Mouse (Mus musculus) gastrocnemius, postnatal 10 days (tissue): Measurements from ENCODE around the gene Ptges3l. TPM values are rescaled to one million over a fixed set of nuclear protein-coding genes. Genes with fewer than 3 reads are reported as not detected.
"Not testable (repeated sequence)": the region's sequence is repeated elsewhere in the genome, so short reads cannot be mapped to it uniquely, and the experiment has no call there.

Experiments
- DNase-seq: peaks from one replicate; pipeline ENCODE4 v3.0.0; 2021; ENCODE audit warnings: mixed read lengths
- long read RNA-seq, 2 experiments: library from polyadenylated mRNA; stranded (forward); transcript quantifications; one replicate each; pipeline ENCODE4 v2.0.0; 2021
- total RNA-seq, 2 experiments: library from RNA; stranded (reverse); gene quantifications; 2 replicates each; pipeline ENCODE4 v1.2.3; 2021

The Ptges3l gene
- total RNA-seq = 100 to 1,000 TPM in 1 of 2 experiments, 10 to 100 TPM in 1; 90.6 to 101 TPM
- long read RNA-seq, experiment 1, transcript Ptges3l-203 (7 exons, 853 nt) = major isoform, 33 of 47 reads
- long read RNA-seq, experiment 1, partial matches to known transcripts = 7 of 47 reads
- long read RNA-seq, experiment 1, other reads (novel, unspliced or antisense) = 4 of 47 reads
- long read RNA-seq, experiment 2, transcript Ptges3l-203 (7 exons, 853 nt) = major isoform, 63 of 72 reads
- long read RNA-seq, experiment 2, partial matches to known transcripts = 6 of 72 reads
- long read RNA-seq, experiment 2, other reads (novel, unspliced or antisense) = 1 of 72 reads

DNA sequence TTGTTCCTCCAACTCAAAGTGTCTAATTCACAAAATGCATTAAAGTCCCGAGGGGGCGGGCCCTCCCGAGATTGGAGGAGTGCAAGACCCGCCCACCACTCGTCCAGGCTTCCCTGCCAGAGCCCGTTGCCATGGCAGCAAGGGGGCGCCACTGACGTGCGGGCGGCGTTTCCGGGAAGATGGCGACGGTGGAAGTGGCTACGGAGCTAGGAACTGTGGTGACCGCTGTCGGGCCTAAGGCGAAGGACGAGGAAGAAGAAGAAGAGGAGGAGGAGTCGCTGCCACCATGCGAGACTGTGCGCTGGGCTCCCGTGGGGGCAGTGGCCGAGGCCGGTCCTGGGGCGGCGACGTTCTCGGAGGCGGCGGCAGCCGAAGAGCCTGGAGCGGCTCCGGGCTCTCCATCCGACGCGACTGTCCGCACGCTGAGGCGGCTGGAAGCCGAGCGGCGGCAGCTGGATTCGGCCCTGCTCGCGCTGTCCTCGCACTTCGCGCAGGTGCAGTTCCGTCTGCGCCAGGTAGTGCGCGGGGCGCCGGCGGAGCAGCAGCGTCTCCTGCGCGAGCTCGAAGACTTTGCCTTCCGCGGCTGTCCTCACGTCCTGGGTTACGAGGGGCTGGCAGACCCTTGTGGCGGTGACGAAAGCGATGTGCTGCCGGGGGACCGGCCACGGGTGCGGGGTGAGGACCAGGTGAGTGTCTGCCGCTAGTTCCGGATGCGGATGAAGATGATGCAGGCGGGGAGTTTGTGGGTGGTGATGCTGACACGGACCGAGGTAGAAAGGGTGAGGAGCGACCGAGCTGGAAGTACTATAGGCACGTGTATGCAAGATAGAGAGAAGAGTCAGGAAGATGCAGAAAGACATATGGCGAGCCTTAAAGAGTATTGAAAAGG lies at the start of gene Ptges3l, which contains the start of gene Rundc1:
Ptges3l (minus strand) TSS at position 409 of the 889 bp plus-strand sequence.
Rundc1 (plus strand) TSS at position 161 of the 889 bp plus-strand sequence.
- peak; percentile 100 for DNase-seq

- no peak for DNase-seq
These were observed 49.2 kb upstream of the Ptges3l start for GRCm38 (mm10) chr11:101474298-101474697.

- DNase-seq = not testable (repeated sequence)
These were observed 48.6 kb upstream of the Ptges3l start for GRCm38 (mm10) chr11:101473686-101474085.

- no peak for DNase-seq
These were observed 47.2 kb upstream of the Ptges3l start for GRCm38 (mm10) chr11:101472336-101472735.

- no peak for DNase-seq
These were observed 46.8 kb upstream of the Ptges3l start for GRCm38 (mm10) chr11:101471926-101472325.

- DNase-seq = no peak
These were observed 45.1 kb upstream of the Ptges3l start for GRCm38 (mm10) chr11:101470206-101470605.

- no peak for DNase-seq
These were observed 44.0 kb upstream of the Ptges3l start for GRCm38 (mm10) chr11:101469155-101469554.

DNA sequence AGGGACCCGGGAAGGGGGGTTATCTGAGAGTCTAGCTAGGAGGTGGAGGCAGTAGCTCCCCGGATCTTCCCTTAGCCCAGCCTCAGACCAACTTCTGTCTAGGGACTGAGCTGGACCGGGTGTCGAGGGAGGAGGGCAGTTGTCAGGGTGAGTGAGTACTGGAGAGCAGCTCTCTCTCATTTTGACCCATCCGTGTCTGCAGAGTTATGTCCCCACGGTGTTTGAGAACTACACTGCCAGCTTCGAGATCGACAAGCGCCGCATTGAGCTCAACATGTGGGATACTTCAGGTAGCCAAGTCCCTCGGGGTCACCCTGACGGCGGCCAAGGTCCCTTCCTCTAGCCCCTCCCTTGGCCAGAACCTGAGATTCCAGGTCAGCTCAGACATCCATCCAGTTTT lies 43.6 kb upstream of the Ptges3l start:
- DNase-seq = no peak

GRCm38 (mm10) chr11:101468263-101468688 lies 43.1 kb upstream of the Ptges3l start:
- DNase-seq = no peak

DNA sequence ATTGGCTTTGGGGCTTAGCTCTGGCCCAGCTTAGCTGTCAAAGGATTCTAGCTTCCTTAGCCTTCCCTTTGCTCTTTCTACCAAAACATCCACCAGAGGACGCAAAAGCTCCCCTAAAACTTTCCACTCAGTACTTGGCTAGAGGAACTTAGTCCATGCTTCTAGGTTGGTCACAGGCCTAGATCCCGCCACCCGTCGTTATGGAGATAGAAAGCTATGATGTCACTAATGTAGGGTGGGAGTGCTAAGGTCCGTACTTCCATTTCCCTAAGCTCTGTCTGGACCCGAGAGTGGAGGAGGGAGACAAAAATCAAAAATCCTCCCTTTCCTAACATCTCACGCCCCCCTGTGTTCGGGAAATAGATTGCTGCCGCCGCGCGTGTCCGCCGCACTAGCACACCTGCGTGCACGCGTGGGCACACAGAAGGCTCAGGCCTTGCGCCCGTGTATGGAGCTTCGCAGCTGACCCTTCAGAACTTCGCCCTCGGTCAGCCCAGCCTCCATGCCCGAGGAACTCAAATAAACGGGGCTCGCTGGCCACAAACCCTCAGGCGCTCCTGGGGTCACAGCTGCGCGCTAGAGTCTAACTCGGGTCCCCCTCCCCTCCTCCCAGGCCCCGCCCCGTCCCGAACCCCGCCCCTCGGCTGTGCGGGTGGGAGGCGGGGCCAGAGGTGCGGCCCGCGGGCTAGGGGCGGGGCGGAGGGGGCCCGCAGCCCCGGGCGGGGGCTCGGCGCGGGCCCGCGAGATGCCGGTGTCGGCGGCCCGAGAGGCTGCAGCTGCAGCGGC lies 42.5 kb upstream of the Ptges3l start:
- peak; percentile 72 for DNase-seq

- DNase-seq = not testable (repeated sequence)
These were observed 41.4 kb upstream of the Ptges3l start for GRCm38 (mm10) chr11:101466552-101466950.

DNA sequence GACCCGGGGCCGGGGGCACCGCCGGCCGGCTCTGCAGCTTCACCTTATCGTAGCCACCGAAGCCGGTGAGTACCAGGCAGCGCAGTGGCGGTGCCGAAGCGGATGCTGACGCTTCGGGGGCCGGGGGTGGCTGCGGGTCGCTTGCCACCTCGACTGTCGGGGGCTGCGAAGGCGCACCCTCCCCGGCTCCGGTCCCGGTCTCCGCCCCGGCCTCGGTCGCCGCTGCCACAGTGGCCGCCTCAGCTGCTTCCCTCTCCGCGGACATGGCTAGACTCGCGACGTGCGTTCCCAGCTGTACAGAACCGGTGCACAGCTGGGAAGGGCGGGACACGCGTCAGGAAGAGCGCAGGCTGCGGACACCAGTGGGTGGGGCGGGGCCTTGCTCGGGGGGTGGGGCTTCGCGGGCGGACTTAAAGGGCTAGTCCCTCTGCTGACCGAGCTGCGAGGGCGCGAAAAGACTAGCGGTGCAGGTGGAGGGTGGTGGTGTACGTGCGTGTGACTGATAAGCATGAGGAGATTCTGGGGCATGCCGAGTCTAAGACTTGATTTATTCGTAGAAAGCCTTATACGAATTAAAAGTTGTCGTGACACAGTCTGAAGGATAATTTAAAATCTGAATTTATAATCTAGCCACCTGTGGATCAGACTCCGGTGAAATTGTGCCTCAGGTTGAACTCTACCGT lies 40.9 kb upstream of the Ptges3l start, which contains the start of gene Vat1:
Vat1 (minus strand) TSS at position 362 of the 683 bp plus-strand sequence.
- peak; percentile 76 for DNase-seq

- DNase-seq = peak; percentile 72
These were observed 40.2 kb upstream of the Ptges3l start for GRCm38 (mm10) chr11:101465101-101465868.

DNA sequence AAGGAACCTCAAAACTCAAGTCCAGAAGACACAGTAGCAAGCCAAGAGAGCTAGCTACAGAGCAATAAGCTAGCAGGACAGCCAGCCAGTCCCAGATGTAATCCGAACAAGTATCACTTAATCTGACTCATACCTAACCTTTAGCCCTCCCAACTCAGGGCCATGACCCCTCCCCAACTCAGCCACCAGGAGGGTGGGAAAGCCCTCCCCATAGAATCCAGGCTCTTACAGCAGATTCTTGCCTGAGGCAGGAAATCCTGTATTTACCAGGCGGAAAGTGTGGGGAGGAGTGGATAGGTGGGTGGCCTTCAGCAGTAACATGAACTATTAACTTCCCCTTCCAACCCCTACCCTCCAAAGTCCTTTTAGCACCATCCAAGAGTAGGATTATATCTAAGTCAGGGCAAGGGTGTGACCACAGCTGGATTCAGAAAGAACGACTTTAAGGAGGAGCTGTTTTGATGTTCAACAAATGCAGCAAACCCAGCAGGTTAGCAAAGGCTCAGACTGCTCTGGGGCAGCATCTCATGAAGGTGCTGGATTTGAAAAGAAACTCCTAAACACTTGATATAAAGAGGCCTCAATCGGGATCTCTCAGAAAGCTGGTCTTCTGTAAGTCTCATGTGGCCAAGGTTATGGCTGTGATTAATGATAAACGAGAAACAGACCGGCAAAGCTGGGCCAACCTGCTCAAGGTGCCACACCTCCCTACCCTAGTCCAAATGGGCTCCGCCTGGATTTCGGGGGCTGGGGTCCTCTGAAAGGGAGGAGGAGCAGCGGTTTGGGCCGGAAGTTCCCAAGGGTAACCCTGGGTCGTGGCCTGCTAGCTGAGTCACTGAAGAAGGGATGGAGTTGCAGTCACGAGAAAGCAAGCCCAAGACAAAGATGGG lies 39.3 kb upstream of the Ptges3l start, which contains the start of gene Rnd2:
Rnd2 (plus strand) TSS at position 789 of the 890 bp plus-strand sequence.
- no peak for DNase-seq

- no peak for DNase-seq
These were observed 37.7 kb upstream of the Ptges3l start for GRCm38 (mm10) chr11:101462583-101463440.

- DNase-seq = no peak
These were observed 37.0 kb upstream of the Ptges3l start for GRCm38 (mm10) chr11:101462141-101462540.

DNA sequence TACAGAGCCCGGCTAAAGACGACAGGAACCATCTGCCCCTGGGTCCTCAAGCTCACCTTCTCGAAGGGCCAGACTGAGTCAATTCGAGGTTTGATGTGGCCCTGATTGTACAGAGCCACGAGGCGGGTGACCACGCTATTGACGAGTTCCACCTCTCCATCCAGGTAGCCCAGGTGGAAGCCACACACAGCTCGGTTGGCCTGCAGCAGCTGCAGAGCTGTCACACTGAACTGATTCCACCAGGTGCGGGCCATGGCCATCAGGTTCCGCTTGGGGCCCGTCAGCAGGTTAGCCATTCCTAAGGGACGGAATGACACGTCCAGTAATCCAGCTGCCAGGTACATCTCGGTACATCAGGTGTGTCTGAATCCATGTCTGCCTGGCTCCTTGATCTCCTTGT lies 35.2 kb upstream of the Ptges3l start:
- no peak for DNase-seq

DNA sequence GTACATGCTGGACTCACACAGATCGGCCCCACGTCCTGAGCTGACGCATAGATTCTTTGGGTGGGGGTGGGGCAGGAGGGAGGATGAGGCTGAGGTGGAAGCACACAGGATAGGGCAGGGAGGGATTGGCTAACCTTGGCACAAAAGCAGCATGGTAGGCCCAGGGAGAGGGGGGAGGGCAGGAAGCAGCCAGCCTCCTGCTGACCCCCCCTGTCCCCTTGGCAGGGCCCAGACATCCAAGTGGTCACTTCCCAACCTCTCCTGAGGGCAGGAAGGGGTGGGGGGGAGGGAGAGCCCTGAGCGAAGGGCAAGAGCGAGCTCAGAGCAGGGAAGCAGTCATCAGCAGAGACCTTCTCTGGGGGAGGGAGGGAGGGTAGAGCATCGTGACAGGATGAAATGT lies 34.6 kb upstream of the Ptges3l start:
- DNase-seq = no peak

- DNase-seq = no peak
These were observed 33.1 kb upstream of the Ptges3l start for GRCm38 (mm10) chr11:101458217-101458616.
